Mouse (Mus musculus): ENCODE results near the gene Ppie.
"Not testable (repeated sequence)": the region's sequence is repeated elsewhere in the genome, so short reads cannot be mapped to it uniquely, and the experiment has no call there.

The Ppie gene

GRCm38 (mm10) chr4:123116011-123116410 lies 23.7 kb downstream of the Ppie start, which contains the start of gene Oxct2b:
TSS of gene Oxct2b (plus strand) at chr4:123116266.
- intact Hi-C loops (cut with DNase I): no loop called here

- intact Hi-C loops (cut with DNase I): not testable (repeated sequence)
These were observed 25.1 kb downstream of the Ppie start for GRCm38 (mm10) chr4:123114651-123115050.

GRCm38 (mm10) chr4:123112216-123112764 lies 27.5 kb downstream of the Ppie start:
- intact Hi-C loops (cut with DNase I): no loop called here

GRCm38 (mm10) chr4:123111275-123111983 lies 28.3 kb downstream of the Ppie start:
- intact Hi-C loops (cut with DNase I): not testable (repeated sequence)

GRCm38 (mm10) chr4:123110751-123111150 lies 29.0 kb downstream of the Ppie start:
- intact Hi-C loops (cut with DNase I): no loop called here

GRCm38 (mm10) chr4:123108056-123108455 lies 31.7 kb downstream of the Ppie start:
- intact Hi-C loops (cut with DNase I): no loop called here

- intact Hi-C loops (cut with DNase I): no loop called here
These were observed 32.9 kb downstream of the Ppie start for GRCm38 (mm10) chr4:123106864-123107263.

GRCm38 (mm10) chr4:123105929-123106328 lies 33.8 kb downstream of the Ppie start:
- intact Hi-C loops (cut with DNase I): not testable (repeated sequence)

- intact Hi-C loops (cut with DNase I): no loop called here
These were observed 34.3 kb downstream of the Ppie start for GRCm38 (mm10) chr4:123105451-123105790.

GRCm38 (mm10) chr4:123104651-123105450 lies 34.9 kb downstream of the Ppie start, which contains the start of gene Bmp8b:
TSS of gene Bmp8b (plus strand) at chr4:123105165.
- intact Hi-C loops (cut with DNase I): no loop called here

- intact Hi-C loops (cut with DNase I): no loop called here
These were observed 45.9 kb downstream of the Ppie start for GRCm38 (mm10) chr4:123093869-123094268.

- intact Hi-C loops (cut with DNase I): no loop called here
These were observed 46.5 kb downstream of the Ppie start for GRCm38 (mm10) chr4:123093064-123093776.

- intact Hi-C loops (cut with DNase I): no loop called here
These were observed 47.1 kb downstream of the Ppie start for GRCm38 (mm10) chr4:123092621-123093020.

- intact Hi-C loops (cut with DNase I): loop anchor here (5.0 kb wide), 1 partner anchor 144 kb away; no protein-coding TSS in a partner anchor
These were observed 53.4 kb downstream of the Ppie start for GRCm38 (mm10) chr4:123086381-123086780.

- intact Hi-C loops (cut with DNase I): loop anchor here (5.0 kb wide), 1 partner anchor 143 kb away; no protein-coding TSS in a partner anchor
These were observed 54.5 kb downstream of the Ppie start for GRCm38 (mm10) chr4:123085290-123085689.

- intact Hi-C loops (cut with DNase I): loop anchor here (2.0 to 5.0 kb wide), 2 partner anchors 89 to 176 kb away; partner anchors contain the start of gene Mycl
These were observed 56.3 kb downstream of the Ppie start for GRCm38 (mm10) chr4:123083323-123083902.

- intact Hi-C loops (cut with DNase I): loop anchor here (2.0 to 5.0 kb wide), 2 partner anchors 88 to 175 kb away; partner anchors contain the start of gene Mycl
These were observed 57.2 kb downstream of the Ppie start for GRCm38 (mm10) chr4:123082283-123083163.

GRCm38 (mm10) chr4:123080791-123081190 lies 59.0 kb downstream of the Ppie start:
- intact Hi-C loops (cut with DNase I): loop anchor here (5.0 kb wide), 1 partner anchor 173 kb away; no protein-coding TSS in a partner anchor

- intact Hi-C loops (cut with DNase I): no loop called here
These were observed 61.5 kb downstream of the Ppie start for GRCm38 (mm10) chr4:123078231-123078630.

Measured in adrenal gland (tissue).